Mouse (Mus musculus): ENCODE measurements around the gene Hist1h1b. TPM values are rescaled to one million over a fixed set of nuclear protein-coding genes. Genes with fewer than 3 reads are reported as not detected.
"Not testable (repeated sequence)": the region's sequence is repeated elsewhere in the genome, so short reads cannot be mapped to it uniquely, and the experiment has no call there.

The Hist1h1b gene
- polyA plus RNA-seq, 1 experiment, result 2.3 TPM

GRCm38 (mm10) chr13:21784311-21784710 lies 3.9 kb upstream of the Hist1h1b start:
- H3K36me3 ChIP-seq (ENCODE audit: control insufficient read depth, insufficient read depth, low read length), result no peaks in the 10 kb centered on the region
- DNase-seq (ENCODE audit: low read depth in 1 of 2, low spot score in 2 of 2), result no peak
- TF ChIP-seq POLR2A (IDR thresholded peaks at IDR 0.05; ENCODE audit: low read depth, low read length) (no peak), CTCF (IDR thresholded peaks at IDR 0.05; ENCODE audit: extremely low read depth, insufficient read depth, insufficient read length, insufficient replicate concordance) (no peak)
- H3K4me3 ChIP-seq (ENCODE audit: extremely low read depth, insufficient read depth, insufficient read length), result no peak overlapping the region
- H3K4me1 ChIP-seq (ENCODE audit: control insufficient read depth, insufficient read depth, insufficient read length), result no peaks in the 10 kb centered on the region; the same call in 1 of the 2 replicates
- H3K27me3 ChIP-seq (ENCODE audit: control insufficient read depth, insufficient read depth, low read length), result no peaks in the 10 kb centered on the region
- WGBS, result 82% methylated on average over 6 of the region's 6 CpGs
- no peak overlapping the region for H3K27ac ChIP-seq (ENCODE audit: insufficient read depth, low read length)

GRCm38 (mm10) chr13:21783734-21784161 lies 3.3 kb upstream of the Hist1h1b start:
- peak in 1 of 2 experiments; percentile 10 for DNase-seq (ENCODE audit: low read depth in 1 of 2, low spot score in 2 of 2)
- WGBS, result 11% methylated on average over 9 of the region's 9 CpGs
- no peak overlapping the region; the same call in 1 of the 2 replicates for H3K27ac ChIP-seq (ENCODE audit: insufficient read depth, low read length)
- H3K4me3 ChIP-seq (ENCODE audit: extremely low read depth, insufficient read depth, insufficient read length), result peak overlapping the region; percentile 29; the same call in 1 of the 2 replicates
- H3K4me1 ChIP-seq (ENCODE audit: control insufficient read depth, insufficient read depth, insufficient read length), result no peaks in the 10 kb centered on the region; the same call in 1 of the 2 replicates
- no peaks in the 10 kb centered on the region for H3K36me3 ChIP-seq (ENCODE audit: control insufficient read depth, insufficient read depth, low read length)
- TF ChIP-seq CTCF (IDR thresholded peaks at IDR 0.05; ENCODE audit: extremely low read depth, insufficient read depth, insufficient read length, insufficient replicate concordance) (no peak), POLR2A (IDR thresholded peaks at IDR 0.05; ENCODE audit: low read depth, low read length) (no peak)
- H3K27me3 ChIP-seq (ENCODE audit: control insufficient read depth, insufficient read depth, low read length), result no peaks in the 10 kb centered on the region

GRCm38 (mm10) chr13:21783255-21783617 lies 2.8 kb upstream of the Hist1h1b start, which contains the start of gene Hist1h3i:
Gene Hist1h3i (minus strand): TSS chr13:21783370.
- peak; percentile 21 to 83 for DNase-seq (ENCODE audit: low read depth in 1 of 2, low spot score in 2 of 2)
- H3K36me3 ChIP-seq (ENCODE audit: control insufficient read depth, insufficient read depth, low read length), result no peaks in the 10 kb centered on the region
- under 1% methylated on average over 16 of the region's 20 CpGs for WGBS
- peak within 1 kb of the TSS; percentile 51 for H3K4me3 ChIP-seq (ENCODE audit: extremely low read depth, insufficient read depth, insufficient read length)
- no peaks in the 10 kb centered on the region for H3K27me3 ChIP-seq (ENCODE audit: control insufficient read depth, insufficient read depth, low read length)
- H3K27ac ChIP-seq (ENCODE audit: insufficient read depth, low read length), result peak within 1 kb of the TSS; percentile 88
- H3K4me1 ChIP-seq (ENCODE audit: control insufficient read depth, insufficient read depth, insufficient read length), result no peaks in the 10 kb centered on the region; the same call in 1 of the 2 replicates
- TF ChIP-seq POLR2A (IDR thresholded peaks at IDR 0.05; ENCODE audit: low read depth, low read length) (peak; percentile 38), CTCF (IDR thresholded peaks at IDR 0.05; ENCODE audit: extremely low read depth, insufficient read depth, insufficient read length, insufficient replicate concordance) (no peak)

- Histone ChIP-seq H3K4me3 (ENCODE audit: extremely low read depth, insufficient read depth, insufficient read length) (peak overlapping the region; percentile 42), H3K27ac (ENCODE audit: insufficient read depth, low read length) (peak overlapping the region; percentile 88)
- not testable (repeated sequence) for H3K36me3 ChIP-seq (ENCODE audit: control insufficient read depth, insufficient read depth, low read length); H3K27me3 ChIP-seq (ENCODE audit: control insufficient read depth, insufficient read depth, low read length); DNase-seq (ENCODE audit: low read depth in 1 of 2, low spot score in 2 of 2); H3K4me1 ChIP-seq (ENCODE audit: control insufficient read depth, insufficient read depth, insufficient read length)
- 2% methylated on average over 14 of the region's 35 CpGs for WGBS
Measured at GRCm38 (mm10) chr13:21782361-21783254, 2.2 kb upstream of the Hist1h1b start.

- Histone ChIP-seq H3K27me3 (ENCODE audit: control insufficient read depth, insufficient read depth, low read length) (no peaks in the 10 kb centered on the region), H3K27ac (ENCODE audit: insufficient read depth, low read length) (no peak overlapping the region), H3K4me3 (ENCODE audit: extremely low read depth, insufficient read depth, insufficient read length) (no peak overlapping the region), H3K4me1 (ENCODE audit: control insufficient read depth, insufficient read depth, insufficient read length) (no peaks in the 10 kb centered on the region; the same call in 1 of the 2 replicates), H3K36me3 (ENCODE audit: control insufficient read depth, insufficient read depth, low read length) (no peaks in the 10 kb centered on the region)
- 94% methylated on average over 1 of the region's 1 CpGs for WGBS
- no peak for DNase-seq (ENCODE audit: low read depth in 1 of 2, low spot score in 2 of 2)
- TF ChIP-seq CTCF (IDR thresholded peaks at IDR 0.05; ENCODE audit: extremely low read depth, insufficient read depth, insufficient read length, insufficient replicate concordance), result no peak
- no peak for TF ChIP-seq POLR2A (IDR thresholded peaks at IDR 0.05; ENCODE audit: low read depth, low read length)
Measured at GRCm38 (mm10) chr13:21781639-21782038, 1.2 kb upstream of the Hist1h1b start.

- no peaks in the 10 kb centered on the region; the same call in 1 of the 2 replicates for H3K4me1 ChIP-seq (ENCODE audit: control insufficient read depth, insufficient read depth, insufficient read length)
- H3K36me3 ChIP-seq (ENCODE audit: control insufficient read depth, insufficient read depth, low read length), result no peaks in the 10 kb centered on the region
- H3K4me3 ChIP-seq (ENCODE audit: extremely low read depth, insufficient read depth, insufficient read length), result no peak overlapping the region; the same call in 1 of the 2 replicates
- H3K27ac ChIP-seq (ENCODE audit: insufficient read depth, low read length), result peak overlapping the region; percentile 57; the same call in 1 of the 2 replicates
- no peak for DNase-seq (ENCODE audit: low read depth in 1 of 2, low spot score in 2 of 2)
- 49% methylated on average over 6 of the region's 6 CpGs for WGBS
- no peaks in the 10 kb centered on the region for H3K27me3 ChIP-seq (ENCODE audit: control insufficient read depth, insufficient read depth, low read length)
- no peak for TF ChIP-seq CTCF (IDR thresholded peaks at IDR 0.05; ENCODE audit: extremely low read depth, insufficient read depth, insufficient read length, insufficient replicate concordance)
- TF ChIP-seq POLR2A (IDR thresholded peaks at IDR 0.05; ENCODE audit: low read depth, low read length), result no peak
Measured at GRCm38 (mm10) chr13:21781021-21781555, 663 bp upstream of the Hist1h1b start.
